Mouse (Mus musculus) testis, postnatal 10 days (tissue): ENCODE data around the gene Dlx4.

Experiments
- DNase-seq: peaks from one replicate; pipeline ENCODE4 v3.0.0; 2021; ENCODE audit warnings: low spot score

The Dlx4 gene

GRCm38 (mm10) chr11:95145851-95146403, at the start of gene Dlx4:
Dlx4 (minus strand) TSS chr11:95146263.
- DNase-seq, result peak; percentile 50

GRCm38 (mm10) chr11:95189863-95190262, 43.8 kb upstream of the Dlx4 start:
- DNase-seq, result no peak

- DNase-seq, result no peak
These were observed 40.8 kb upstream of the Dlx4 start for GRCm38 (mm10) chr11:95186826-95187225.

GRCm38 (mm10) chr11:95185700-95186099, 39.6 kb upstream of the Dlx4 start:
- DNase-seq, result no peak

GRCm38 (mm10) chr11:95184561-95184960, 38.5 kb upstream of the Dlx4 start:
- DNase-seq, result no peak

GRCm38 (mm10) chr11:95179311-95179710, 33.2 kb upstream of the Dlx4 start:
- DNase-seq, result no peak

- no peak for DNase-seq
These were observed 19.8 kb upstream of the Dlx4 start for GRCm38 (mm10) chr11:95165857-95166256.

GRCm38 (mm10) chr11:95161708-95162107, 15.6 kb upstream of the Dlx4 start:
- DNase-seq, result no peak

- DNase-seq, result peak; percentile 71
These were observed 14.6 kb upstream of the Dlx4 start for GRCm38 (mm10) chr11:95160693-95161092.

GRCm38 (mm10) chr11:95159763-95160371, 13.8 kb upstream of the Dlx4 start:
- DNase-seq, result no peak

GRCm38 (mm10) chr11:95157872-95158271, 11.8 kb upstream of the Dlx4 start:
- DNase-seq, result no peak

GRCm38 (mm10) chr11:95157356-95157755, 11.3 kb upstream of the Dlx4 start:
- DNase-seq, result no peak

- no peak for DNase-seq
These were observed 9.4 kb upstream of the Dlx4 start for GRCm38 (mm10) chr11:95155511-95155910.

- DNase-seq, result no peak
These were observed 7.6 kb upstream of the Dlx4 start for GRCm38 (mm10) chr11:95153681-95154080.

GRCm38 (mm10) chr11:95153116-95153515, 7.1 kb upstream of the Dlx4 start:
- DNase-seq, result no peak

- DNase-seq, result peak; percentile 51
These were observed 4.4 kb upstream of the Dlx4 start for GRCm38 (mm10) chr11:95150269-95151049.

GRCm38 (mm10) chr11:95149462-95150268, 3.6 kb upstream of the Dlx4 start:
- DNase-seq, result no peak

GRCm38 (mm10) chr11:95148754-95149153, 2.7 kb upstream of the Dlx4 start:
- DNase-seq, result no peak

GRCm38 (mm10) chr11:95144946-95145483, 1.0 kb downstream of the Dlx4 start:
- DNase-seq, result no peak

- DNase-seq, result no peak
These were observed 1.7 kb downstream of the Dlx4 start for GRCm38 (mm10) chr11:95144091-95144945.

- no peak for DNase-seq
These were observed 2.4 kb downstream of the Dlx4 start for GRCm38 (mm10) chr11:95143663-95144062.
